Mouse (Mus musculus): ENCODE data around the gene Xbp1. TPM values are rescaled to one million over a fixed set of nuclear protein-coding genes. Genes with fewer than 3 reads are reported as not detected.
"Not testable (repeated sequence)": the region's sequence is repeated elsewhere in the genome, so short reads cannot be mapped to it uniquely, and the experiment has no call there.

Gene Xbp1
- polyA plus RNA-seq, 1 experiment from 2014 or later: 115 TPM

GRCm38 (mm10) chr11:5527865-5528523 lies 7.5 kb downstream of the Xbp1 start:
- no peaks in the 10 kb centered on the region for H3K27me3 ChIP-seq
- ChIA-PET POLR2A (no interaction called here), CTCF (interaction anchor here (1.0 to 2.2 kb wide), 3 partner anchors 10 to 43 kb away, joined by 3 to 8 read pairs (median 4); no protein-coding TSS in a partner anchor)
- TF ChIP-seq CTCF (IDR thresholded peaks at IDR 0.05): no peak
- DNase-seq (ENCODE audit: low read depth, low spot score): no peak
- ATAC-seq: no peak
- in situ Hi-C loops (cut with MboI; ENCODE audit: low pct_unique_long_range_greater_than_20kb): no loop called here

- POLR2A ChIA-PET: interaction anchor here (1.0 kb wide), 1 partner anchor 9 kb away, joined by 3 read pairs; no protein-coding TSS in a partner anchor
- in situ Hi-C loops (cut with MboI; ENCODE audit: low pct_unique_long_range_greater_than_20kb): no loop called here
- no peaks in the 10 kb centered on the region for H3K27me3 ChIP-seq
- ATAC-seq: no peak
- DNase-seq (ENCODE audit: low read depth, low spot score): no peak
- CTCF ChIA-PET: interaction anchor here (1.0 kb wide), 1 partner anchor 12 kb away, joined by 3 read pairs; no protein-coding TSS in a partner anchor
- TF ChIP-seq CTCF (IDR thresholded peaks at IDR 0.05): no peak
These were observed 8.4 kb downstream of the Xbp1 start for GRCm38 (mm10) chr11:5528841-5529240.

GRCm38 (mm10) chr11:5530172-5530571 lies 9.7 kb downstream of the Xbp1 start:
- ATAC-seq (no peak), DNase-seq (ENCODE audit: low read depth, low spot score) (no peak)
- no peaks in the 10 kb centered on the region for H3K27me3 ChIP-seq
- TF ChIP-seq CTCF (IDR thresholded peaks at IDR 0.05): no peak
- ChIA-PET POLR2A (interaction anchor here (1.0 to 4.8 kb wide), 3 partner anchors 8 to 10 kb away, joined by 3 to 24 read pairs (median 3); no protein-coding TSS in a partner anchor), CTCF (interaction anchor here (0.8 to 4.0 kb wide), 3 partner anchors 8 to 12 kb away, joined by 3 to 19 read pairs (median 5); no protein-coding TSS in a partner anchor)
- in situ Hi-C loops (cut with MboI; ENCODE audit: low pct_unique_long_range_greater_than_20kb): no loop called here

DNA sequence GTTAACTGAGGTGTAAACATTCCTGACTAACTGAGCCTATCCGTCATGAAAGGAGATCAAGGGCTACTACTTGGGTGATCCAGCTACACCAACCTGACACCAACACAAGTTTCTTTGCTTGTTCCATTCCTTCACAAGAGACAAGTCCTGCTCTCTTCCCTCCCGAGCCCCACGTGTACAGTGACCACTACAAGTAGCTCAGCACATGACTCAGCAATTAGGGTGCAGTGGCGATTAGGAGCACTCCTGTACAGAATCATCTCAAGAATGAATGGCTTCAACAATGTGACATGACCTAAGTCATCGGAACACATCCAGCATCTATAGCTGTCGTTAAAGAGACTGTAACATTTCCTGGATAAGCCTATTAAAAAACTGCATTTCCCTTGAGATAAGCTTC lies 10.3 kb downstream of the Xbp1 start:
- H3K27me3 ChIP-seq: no peaks in the 10 kb centered on the region
- no peak for DNase-seq (ENCODE audit: low read depth, low spot score)
- ChIA-PET CTCF (interaction anchor here (0.8 to 4.0 kb wide), 4 partner anchors 8 to 56 kb away, joined by 3 to 19 read pairs (median 4); no protein-coding TSS in a partner anchor), POLR2A (interaction anchor here (1.5 to 4.8 kb wide), 2 partner anchors 9 to 10 kb away, joined by 3 to 24 read pairs; no protein-coding TSS in a partner anchor)
- in situ Hi-C loops (cut with MboI; ENCODE audit: low pct_unique_long_range_greater_than_20kb): no loop called here
- TF ChIP-seq CTCF (IDR thresholded peaks at IDR 0.05): no peak
- no peak for ATAC-seq

GRCm38 (mm10) chr11:5533108-5533507 lies 12.6 kb downstream of the Xbp1 start:
- in situ Hi-C loops (cut with MboI; ENCODE audit: low pct_unique_long_range_greater_than_20kb): no loop called here
- CTCF ChIA-PET: interaction anchor here (1.0 to 4.0 kb wide), 2 partner anchors 11 to 48 kb away, joined by 3 to 19 read pairs; no protein-coding TSS in a partner anchor
- H3K27me3 ChIP-seq: no peaks in the 10 kb centered on the region
- TF ChIP-seq CTCF (IDR thresholded peaks at IDR 0.05): peak; percentile 20
- ATAC-seq: peak; percentile 65
- POLR2A ChIA-PET: interaction anchor here (4.8 kb wide), 1 partner anchor 11 kb away, joined by 24 read pairs; no protein-coding TSS in a partner anchor
- DNase-seq (ENCODE audit: low read depth, low spot score): no peak

- ATAC-seq; DNase-seq (ENCODE audit: low read depth, low spot score); in situ Hi-C loops (cut with MboI; ENCODE audit: low pct_unique_long_range_greater_than_20kb); H3K27me3 ChIP-seq: not testable (repeated sequence)
- ChIA-PET CTCF (interaction anchor here (1.2 to 3.0 kb wide), 3 partner anchors 11 to 165 kb away, joined by 3 to 12 read pairs (median 8); no protein-coding TSS in a partner anchor), POLR2A (interaction anchor here (0.6 to 0.9 kb wide), 3 partner anchors 8 to 443 kb away, joined by 3 read pairs; no protein-coding TSS in a partner anchor)
These were observed 17.0 kb downstream of the Xbp1 start for GRCm38 (mm10) chr11:5537454-5537853.

GRCm38 (mm10) chr11:5540331-5540730 lies 19.9 kb downstream of the Xbp1 start:
- H3K27me3 ChIP-seq: peaks cover 7% of the 10 kb centered on the region
- POLR2A ChIA-PET: interaction anchor here (1.1 kb wide), 1 partner anchor 10 kb away, joined by 3 read pairs; no protein-coding TSS in a partner anchor
- no peak for ATAC-seq
- TF ChIP-seq CTCF (IDR thresholded peaks at IDR 0.05): no peak
- CTCF ChIA-PET: interaction anchor here (1.1 to 1.5 kb wide), 2 partner anchors 10 to 12 kb away, joined by 3 to 5 read pairs; no protein-coding TSS in a partner anchor
- DNase-seq (ENCODE audit: low read depth, low spot score): no peak
- in situ Hi-C loops (cut with MboI; ENCODE audit: low pct_unique_long_range_greater_than_20kb): no loop called here

DNA sequence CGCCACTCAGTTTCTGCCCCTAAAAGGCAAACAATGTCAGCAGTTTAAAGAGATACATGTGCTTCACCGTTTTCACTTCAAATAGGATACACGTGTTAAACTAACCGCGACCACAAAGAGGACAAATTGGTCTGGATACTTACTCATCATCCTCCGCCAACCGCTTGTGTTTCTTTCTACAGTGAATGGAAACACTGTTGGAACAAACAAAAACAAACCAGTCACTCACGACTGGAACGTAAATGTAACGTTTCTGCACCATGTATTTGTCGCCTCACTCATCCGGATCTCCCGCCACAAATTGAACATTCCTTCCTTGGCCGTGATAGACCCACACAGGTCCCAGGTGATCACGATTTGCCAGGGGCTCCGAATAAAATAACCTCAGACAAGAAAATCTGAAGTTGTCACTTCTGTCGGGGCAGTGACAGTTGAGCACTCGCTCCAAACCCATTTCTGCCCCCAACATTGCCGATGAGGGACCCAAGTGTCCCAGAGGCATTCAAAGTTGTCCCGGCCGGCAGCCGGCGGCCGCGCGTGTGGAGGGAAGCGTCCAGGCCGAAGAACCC lies 20.9 kb downstream of the Xbp1 start:
- no peak for DNase-seq (ENCODE audit: low read depth, low spot score)
- POLR2A ChIA-PET: no interaction called here
- peaks cover 7% of the 10 kb centered on the region for H3K27me3 ChIP-seq
- CTCF ChIA-PET: interaction anchor here (1.1 kb wide), 1 partner anchor 13 kb away, joined by 3 read pairs; no protein-coding TSS in a partner anchor
- in situ Hi-C loops (cut with MboI; ENCODE audit: low pct_unique_long_range_greater_than_20kb): no loop called here
- TF ChIP-seq CTCF (IDR thresholded peaks at IDR 0.05): no peak
- peak; percentile 19 for ATAC-seq

DNA sequence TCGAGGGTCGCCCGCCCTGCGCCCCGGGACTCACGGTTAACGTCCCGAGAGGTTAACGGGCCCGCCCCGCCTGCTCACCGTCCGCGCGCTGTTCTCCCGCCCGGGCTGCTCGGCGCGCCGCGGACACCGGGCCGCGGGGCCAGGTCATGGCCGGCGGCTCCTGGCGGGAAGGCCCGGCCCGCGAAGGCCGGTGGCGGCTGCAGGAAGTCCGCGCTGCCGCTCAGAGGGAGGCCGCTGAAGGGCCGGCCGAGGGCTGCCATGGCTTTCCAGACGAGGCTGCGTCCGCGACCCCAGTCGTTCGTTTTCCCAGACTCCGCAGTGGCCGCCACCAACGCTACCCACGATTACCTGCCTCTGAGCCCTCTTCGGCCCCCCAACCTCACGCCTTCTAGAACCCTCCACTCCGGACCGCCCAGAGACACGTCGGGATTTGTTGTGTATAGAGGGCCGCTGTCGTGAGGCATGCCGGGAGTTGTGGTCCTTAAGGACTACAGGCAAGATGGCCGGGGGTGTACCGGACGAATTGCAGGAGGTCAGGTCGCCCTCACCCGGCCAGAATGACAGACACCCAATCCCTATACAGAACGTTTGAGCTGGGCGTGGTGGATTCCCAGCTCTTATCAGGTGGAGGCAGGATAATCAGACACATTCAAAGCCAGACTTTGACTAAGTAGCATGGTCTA lies 21.5 kb downstream of the Xbp1 start, which contains the start of gene Ccdc117:
TSS of gene Ccdc117 (minus strand) at position 389 of the 683 bp plus-strand sequence.
- peak; percentile 31 for TF ChIP-seq CTCF (IDR thresholded peaks at IDR 0.05)
- ATAC-seq (peak; percentile 96), DNase-seq (ENCODE audit: low read depth, low spot score) (no peak)
- in situ Hi-C loops (cut with MboI; ENCODE audit: low pct_unique_long_range_greater_than_20kb): no loop called here
- peaks cover 7% of the 10 kb centered on the region for H3K27me3 ChIP-seq
- POLR2A ChIA-PET: interaction anchor here (0.6 kb wide), 1 partner anchor 419 kb away, joined by 3 read pairs; no protein-coding TSS in a partner anchor
- CTCF ChIA-PET: interaction anchor here (0.6 to 1.4 kb wide), 2 partner anchors 12 to 57 kb away, joined by 3 read pairs; no protein-coding TSS in a partner anchor
